Mouse (Mus musculus) cerebellum, postnatal 10 days (tissue): Measurements from ENCODE around the gene Nxpe3.

Source experiments
- DNase-seq, 2 experiments: peaks; one replicate each; pipeline ENCODE4 v3.0.0; 2021; ENCODE audit warnings: mixed read lengths in 2 of 2

Gene Nxpe3

DNA sequence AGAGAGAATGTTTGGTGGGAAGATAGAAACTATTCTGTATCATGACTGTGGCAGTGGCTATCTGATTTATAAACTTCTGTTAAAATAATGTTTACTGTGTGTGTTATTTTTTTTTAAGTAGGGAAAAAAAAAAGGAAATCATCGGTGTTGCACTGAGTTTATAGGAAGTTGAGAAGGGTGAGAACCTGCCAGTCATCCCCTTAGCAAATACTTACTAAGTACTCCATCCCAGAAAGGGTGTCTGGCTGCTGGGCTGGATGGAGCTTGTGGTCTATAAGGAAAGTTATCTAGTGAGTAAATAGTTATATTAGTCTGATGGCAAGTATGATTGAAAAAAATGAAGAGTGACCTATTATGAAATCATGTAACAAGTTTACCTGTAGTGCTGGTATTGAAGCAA is 93.5 kb downstream of the Nxpe3 start:
- no peak for DNase-seq

- no peak for DNase-seq
Observed at GRCm38 (mm10) chr16:55798845-55799244, 96.2 kb downstream of the Nxpe3 start.

- DNase-seq: no peak
Observed at GRCm38 (mm10) chr16:55790326-55790725, 104.8 kb downstream of the Nxpe3 start.
